Mouse (Mus musculus) midbrain, embryonic 10.5 days (tissue): Measurements from ENCODE around the gene Rrm1. TPM values are rescaled to one million over a fixed set of nuclear protein-coding genes. Genes with fewer than 3 reads are reported as not detected.
A peak's percentile ranks its signal among the peaks of the same experiment; 100 is the strongest.
"Not testable (repeated sequence)": the region's sequence is repeated elsewhere in the genome, so short reads cannot be mapped to it uniquely, and the experiment has no call there.

Experiments
- DNase-seq: peaks from one replicate; pipeline ENCODE4 v3.0.0-alpha.2; 2017; ENCODE audit warnings: low spot score
- H3K27ac ChIP-seq: fragments of 300-500 bp; sonication (generic); replicated peaks from 2 replicates; pipeline ENCODE4 v1.5.1; 2016; ENCODE audit warnings: mild to moderate bottlenecking
- H3K27me3 ChIP-seq: fragments of 300-500 bp; sonication (generic); 2 replicates; pipeline ENCODE4 v1.6.1; 2016; ENCODE audit warnings: low read depth, mild to moderate bottlenecking; ENCODE audit not compliant: poor library complexity, severe bottlenecking
- H3K36me3 ChIP-seq: fragments of 300-500 bp; sonication (generic); 2 replicates; pipeline ENCODE4 v1.6.1; 2016; ENCODE audit warnings: mild to moderate bottlenecking, moderate library complexity
- H3K4me1 ChIP-seq: fragments of 300-500 bp; sonication (generic); 2 replicates; pipeline ENCODE4 v1.6.1; 2016
- H3K4me3 ChIP-seq: fragments of 300-500 bp; sonication (generic); 2 replicates; pipeline ENCODE4 v1.5.1; 2016; ENCODE audit warnings: mild to moderate bottlenecking, moderate library complexity
- H3K9me3 ChIP-seq: fragments of 300-500 bp; sonication (generic); replicated peaks from 2 replicates; pipeline ENCODE4 v1.6.1; 2016; ENCODE audit warnings: mild to moderate bottlenecking
- WGBS: fragments of 180-500 bp; shearing (Covaris S2); methylation state at CpG from one replicate; pipeline ENCODE4 v1.1.7; 2016; 5-methylcytosine and 5-hydroxymethylcytosine counted together
- polyA plus RNA-seq: library from polyadenylated mRNA; unstranded; fragments of >200 nt; fragmentation: Nextera tagmentation; extraction: Ambion mirVana; gene quantifications from 2 replicates; pipeline ENCODE4 v1.2.1, GENCODE M21; 2016

The Rrm1 gene
- 274 TPM in 2 replicates for polyA plus RNA-seq

DNA sequence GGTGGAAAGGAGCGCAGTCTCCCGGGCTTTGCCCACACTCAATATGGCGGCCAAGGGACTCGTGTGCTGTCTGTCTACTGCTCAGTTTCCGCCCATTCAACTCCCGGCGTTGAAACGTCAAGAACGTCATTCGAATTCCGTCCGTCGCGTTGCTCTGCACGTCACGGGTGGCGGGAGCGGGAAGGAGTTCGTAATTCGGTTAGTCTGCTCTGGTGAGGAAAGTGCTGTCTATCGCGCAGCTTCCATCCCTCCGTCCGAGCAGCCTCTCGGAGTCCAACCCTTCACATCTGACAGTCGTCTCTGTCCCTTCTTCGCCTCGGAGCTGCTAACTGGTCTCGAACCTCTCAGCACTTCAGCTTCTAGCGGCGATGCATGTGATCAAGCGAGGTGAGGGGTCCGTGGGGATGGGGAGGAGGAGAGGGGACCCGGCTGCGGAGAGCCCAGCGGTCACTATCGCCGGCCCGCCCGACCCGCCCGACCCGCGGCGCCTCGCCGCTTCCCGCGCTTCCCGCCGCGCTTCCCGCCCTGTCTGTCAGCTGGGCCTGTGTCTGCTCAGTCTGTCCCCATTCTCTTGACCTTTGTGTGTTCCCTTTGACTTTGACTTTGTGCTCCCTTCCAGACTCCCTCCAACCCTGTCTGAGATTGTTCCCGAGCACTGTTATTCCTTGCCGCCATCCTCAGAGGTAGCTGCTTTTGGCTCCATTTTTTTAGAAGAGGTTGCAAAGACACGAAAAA is at the start of gene Rrm1:
TSS of gene Rrm1 (plus strand) at position 39 of the 735 bp plus-strand sequence.
- Histone ChIP-seq H3K36me3 (peaks cover 33% of the 10 kb centered on the region), H3K27ac (peak within 1 kb of the TSS; percentile 97), H3K27me3 (peaks cover 13% of the 10 kb centered on the region), H3K4me1 (peaks cover 21% of the 10 kb centered on the region), H3K9me3 (no peaks in the 10 kb centered on the region), H3K4me3 (peak within 1 kb of the TSS; percentile 89)
- WGBS: under 1% methylated on average over 46 of the region's 56 CpGs
- DNase-seq: peak; percentile 95

DNA sequence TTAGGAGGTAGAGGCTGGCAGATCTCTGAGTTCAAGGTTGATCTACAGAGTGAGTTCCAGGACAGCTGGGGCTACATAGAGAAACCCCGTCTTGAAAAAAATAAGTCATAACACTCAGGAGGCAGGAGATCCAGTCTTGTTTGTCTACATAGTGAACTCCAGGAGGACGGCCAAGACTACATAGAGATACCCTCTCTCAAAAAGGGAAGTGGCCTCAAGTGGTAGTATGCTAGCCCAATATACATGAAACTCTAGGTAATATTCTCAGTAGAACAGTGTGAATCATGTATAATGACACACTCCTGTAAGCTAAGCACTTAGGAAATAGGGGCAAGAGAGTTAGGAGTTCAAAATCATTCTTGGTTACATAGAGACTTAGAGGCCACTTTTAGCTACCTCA is 47.6 kb upstream of the Rrm1 start:
- Histone ChIP-seq H3K4me1 (no peaks in the 10 kb centered on the region), H3K4me3 (no peak overlapping the region), H3K27me3 (no peaks in the 10 kb centered on the region), H3K27ac (no peak overlapping the region), H3K36me3 (no peaks in the 10 kb centered on the region), H3K9me3 (no peaks in the 10 kb centered on the region)
- DNase-seq: no peak
- 85% methylated on average over 2 of the region's 2 CpGs for WGBS

DNA sequence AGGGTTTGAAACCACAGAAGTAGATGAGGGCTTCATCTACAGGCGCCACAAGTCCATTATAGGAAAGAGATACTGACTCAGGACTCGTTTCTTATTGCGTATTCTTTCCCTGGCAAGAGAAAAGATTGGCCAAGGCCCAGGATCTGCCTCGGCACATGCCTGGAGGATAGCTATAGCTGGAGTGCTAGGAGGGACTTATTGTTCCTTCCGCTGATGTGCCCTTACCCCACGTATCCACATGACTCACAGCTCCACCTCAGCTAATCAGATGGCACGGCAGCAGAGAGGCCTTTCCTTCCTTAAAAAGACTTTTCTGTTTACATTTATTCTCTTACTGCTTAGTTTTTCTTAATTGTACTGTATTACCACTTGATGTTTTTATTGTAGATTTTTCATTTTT is 45.6 kb upstream of the Rrm1 start:
- H3K36me3 ChIP-seq: no peaks in the 10 kb centered on the region
- no peak for DNase-seq
- H3K27ac ChIP-seq: no peak overlapping the region
- WGBS: 87% methylated on average over 7 of the region's 7 CpGs
- no peaks in the 10 kb centered on the region for H3K4me1 ChIP-seq
- H3K27me3 ChIP-seq: no peaks in the 10 kb centered on the region
- H3K4me3 ChIP-seq: no peak overlapping the region
- no peaks in the 10 kb centered on the region for H3K9me3 ChIP-seq

DNA sequence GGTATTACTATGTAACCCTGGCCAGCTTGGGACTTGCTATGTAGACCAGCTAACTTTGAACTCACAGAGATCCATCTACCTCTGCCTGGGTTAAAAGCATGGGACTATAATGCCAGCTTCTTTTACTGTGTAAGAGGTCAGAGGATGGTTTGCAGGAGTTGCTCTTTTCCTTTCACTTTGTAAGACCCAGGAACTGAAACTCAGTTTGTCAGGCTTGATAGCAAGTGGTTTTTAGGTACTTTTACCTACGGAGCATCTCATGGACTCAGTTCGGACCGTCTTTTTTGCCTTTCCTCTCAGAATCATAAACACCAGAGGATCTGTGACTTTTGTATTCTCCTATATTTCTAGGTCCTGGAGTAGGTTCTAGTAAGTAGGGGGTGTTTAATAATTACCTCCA is 45.2 kb upstream of the Rrm1 start:
- Histone ChIP-seq H3K36me3 (no peaks in the 10 kb centered on the region), H3K27me3 (no peaks in the 10 kb centered on the region), H3K4me1 (no peaks in the 10 kb centered on the region), H3K9me3 (no peaks in the 10 kb centered on the region), H3K27ac (no peak overlapping the region), H3K4me3 (no peak overlapping the region)
- 93% methylated on average over 3 of the region's 3 CpGs for WGBS
- DNase-seq: no peak

DNA sequence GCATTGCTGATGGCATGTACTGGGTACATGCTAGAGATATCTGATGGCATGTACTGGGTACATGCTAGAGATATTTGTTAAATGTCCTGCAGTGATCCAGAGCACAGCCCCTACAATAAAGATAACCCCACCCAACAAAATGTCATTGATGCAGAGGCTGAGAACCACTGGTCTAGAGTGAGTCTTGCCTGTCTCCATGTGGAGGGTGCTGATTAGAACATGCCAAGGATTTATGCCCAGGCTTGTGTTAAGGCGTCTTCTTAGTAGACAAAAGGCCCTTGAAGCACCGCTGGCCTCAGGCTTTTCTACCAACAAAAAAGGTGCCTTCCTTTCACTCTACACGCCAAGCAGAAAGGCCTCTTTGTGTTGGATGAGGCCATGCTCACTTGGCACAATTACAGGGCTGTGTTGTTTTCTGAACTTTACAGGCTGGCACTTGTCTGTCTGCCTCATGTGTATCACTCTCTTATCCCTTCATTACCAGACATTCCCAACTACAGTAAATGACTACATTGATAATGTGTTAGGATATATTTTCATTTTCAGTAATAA is 42.2 kb upstream of the Rrm1 start:
- WGBS: 57% methylated on average over 3 of the region's 3 CpGs

DNA sequence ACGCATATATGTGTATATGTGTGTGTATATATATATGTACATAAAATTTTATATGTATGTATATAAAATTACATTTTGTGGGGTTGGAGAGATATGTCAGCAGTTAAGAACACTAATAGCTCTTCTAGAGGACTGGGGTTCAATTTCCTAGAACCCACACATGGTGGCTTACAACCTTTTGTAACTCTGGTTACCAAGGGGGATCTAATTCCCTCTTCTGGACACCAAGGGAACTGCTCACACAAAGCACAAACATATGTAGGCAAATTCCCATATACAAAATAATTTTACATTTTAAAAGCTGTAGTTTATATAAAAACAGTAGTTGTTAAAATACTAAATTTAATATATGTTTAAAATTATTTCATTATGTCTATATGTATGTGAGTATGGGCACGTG is 37.4 kb upstream of the Rrm1 start:
- Histone ChIP-seq H3K4me1 (no peaks in the 10 kb centered on the region), H3K9me3 (no peaks in the 10 kb centered on the region), H3K36me3 (no peaks in the 10 kb centered on the region), H3K27me3 (no peaks in the 10 kb centered on the region), H3K4me3 (no peak overlapping the region), H3K27ac (no peak overlapping the region)
- no peak for DNase-seq
- WGBS: 94% methylated on average over 2 of the region's 2 CpGs

More for the DNA sequence above, 42.2 kb upstream of the Rrm1 start:
- Histone ChIP-seq H3K36me3 (no peaks in the 10 kb centered on the region), H3K27ac (no peak overlapping the region), H3K27me3 (no peaks in the 10 kb centered on the region), H3K4me3 (no peak overlapping the region), H3K4me1 (no peaks in the 10 kb centered on the region), H3K9me3 (no peaks in the 10 kb centered on the region)
- no peak for DNase-seq

DNA sequence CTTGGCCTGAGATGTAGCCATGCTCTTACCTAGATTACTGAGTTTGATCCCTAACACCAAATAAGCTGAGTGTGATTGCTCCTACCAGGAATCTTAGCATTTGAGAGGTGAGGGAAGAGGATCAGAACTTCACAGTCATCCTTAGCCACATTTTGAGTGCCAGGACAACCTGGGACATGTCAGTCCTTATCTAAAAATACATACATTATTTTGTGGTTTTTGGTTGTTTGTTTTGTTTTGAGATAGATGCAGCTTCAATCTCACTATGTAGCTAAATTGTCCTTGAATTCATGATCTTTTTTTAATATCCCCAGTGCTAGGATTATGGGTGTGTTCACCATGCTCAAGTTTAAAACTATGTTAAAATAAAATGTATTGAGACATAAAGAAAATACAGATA is 34.1 kb upstream of the Rrm1 start:
- no peaks in the 10 kb centered on the region for H3K4me1 ChIP-seq
- no peak overlapping the region for H3K4me3 ChIP-seq
- no peaks in the 10 kb centered on the region for H3K27me3 ChIP-seq
- H3K36me3 ChIP-seq: no peaks in the 10 kb centered on the region
- DNase-seq: no peak
- no peaks in the 10 kb centered on the region for H3K9me3 ChIP-seq
- H3K27ac ChIP-seq: no peak overlapping the region

DNA sequence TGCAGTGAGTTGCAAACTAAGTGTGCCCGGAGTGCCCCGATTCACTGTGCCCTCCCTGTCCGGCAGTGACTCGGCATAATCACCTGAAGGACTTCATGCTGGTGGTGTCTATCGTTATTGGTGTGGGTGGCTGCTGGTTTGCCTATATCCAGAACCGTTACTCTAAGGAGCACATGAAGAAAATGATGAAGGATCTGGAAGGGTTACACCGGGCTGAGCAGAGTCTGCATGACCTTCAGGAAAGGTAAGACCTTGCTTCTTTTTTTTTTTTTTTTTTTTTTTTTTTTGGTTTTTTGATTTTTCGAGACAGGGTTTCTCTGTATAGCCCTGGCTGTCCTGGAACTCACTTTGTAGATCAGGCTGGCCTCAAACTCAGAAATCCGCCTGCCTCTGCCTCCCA is 26.2 kb upstream of the Rrm1 start:
- H3K27me3 ChIP-seq, H3K9me3 ChIP-seq, H3K4me1 ChIP-seq, H3K4me3 ChIP-seq, H3K36me3 ChIP-seq, DNase-seq, H3K27ac ChIP-seq: not testable (repeated sequence)
- 94% methylated on average over 9 of the region's 9 CpGs for WGBS

DNA sequence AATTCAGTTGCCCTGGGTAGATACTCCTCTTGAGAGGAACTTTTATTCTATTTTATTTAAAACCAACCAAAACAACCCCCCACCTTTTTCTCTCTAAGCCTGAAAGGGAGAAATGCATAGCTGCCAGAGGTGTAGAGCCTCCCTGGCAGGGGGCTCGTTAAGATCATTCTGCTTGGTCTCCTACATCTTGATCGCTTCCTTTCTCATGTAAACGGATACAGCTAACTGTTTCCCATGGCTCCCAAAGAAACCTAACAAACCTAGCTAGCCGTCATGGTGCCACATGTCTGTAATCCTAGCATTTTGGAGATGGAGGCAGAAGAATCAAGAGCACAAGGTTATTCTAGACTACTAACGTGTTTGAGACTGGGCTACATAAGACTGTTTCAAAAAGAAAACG is 25.7 kb upstream of the Rrm1 start:
- DNase-seq: no peak
- no peaks in the 10 kb centered on the region for H3K9me3 ChIP-seq
- no peak overlapping the region for H3K27ac ChIP-seq
- peaks cover 10% of the 10 kb centered on the region; the same call in 1 of the 2 replicates for H3K4me1 ChIP-seq
- H3K27me3 ChIP-seq: no peaks in the 10 kb centered on the region
- WGBS: 44% methylated on average over 6 of the region's 6 CpGs
- H3K4me3 ChIP-seq: no peak overlapping the region
- no peaks in the 10 kb centered on the region for H3K36me3 ChIP-seq

DNA sequence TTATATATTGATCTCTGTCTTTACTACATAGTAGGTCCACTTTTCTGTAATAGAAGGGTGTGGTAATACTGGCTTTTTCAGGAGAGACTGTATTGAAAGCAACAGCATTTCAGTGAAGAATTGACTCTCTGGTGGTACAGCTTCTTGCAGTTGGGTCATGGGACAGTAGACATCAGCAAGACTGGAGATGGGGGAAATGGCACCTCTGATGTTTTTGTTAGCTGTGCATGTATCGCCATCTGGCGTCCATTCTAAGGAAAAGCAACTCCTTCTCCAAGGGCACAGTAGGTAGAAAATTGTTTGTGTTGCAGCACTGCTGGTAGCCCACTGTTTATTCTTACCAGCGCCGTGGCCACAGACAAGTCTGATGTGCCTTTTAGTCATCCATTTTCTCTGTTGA is 24.1 kb upstream of the Rrm1 start:
- WGBS: 14% methylated on average over 4 of the region's 4 CpGs
- Histone ChIP-seq H3K4me3 (no peak overlapping the region), H3K4me1 (peaks cover 10% of the 10 kb centered on the region; the same call in 1 of the 2 replicates), H3K9me3 (no peaks in the 10 kb centered on the region), H3K36me3 (no peaks in the 10 kb centered on the region), H3K27ac (no peak overlapping the region), H3K27me3 (no peaks in the 10 kb centered on the region)
- peak; percentile 45 for DNase-seq

DNA sequence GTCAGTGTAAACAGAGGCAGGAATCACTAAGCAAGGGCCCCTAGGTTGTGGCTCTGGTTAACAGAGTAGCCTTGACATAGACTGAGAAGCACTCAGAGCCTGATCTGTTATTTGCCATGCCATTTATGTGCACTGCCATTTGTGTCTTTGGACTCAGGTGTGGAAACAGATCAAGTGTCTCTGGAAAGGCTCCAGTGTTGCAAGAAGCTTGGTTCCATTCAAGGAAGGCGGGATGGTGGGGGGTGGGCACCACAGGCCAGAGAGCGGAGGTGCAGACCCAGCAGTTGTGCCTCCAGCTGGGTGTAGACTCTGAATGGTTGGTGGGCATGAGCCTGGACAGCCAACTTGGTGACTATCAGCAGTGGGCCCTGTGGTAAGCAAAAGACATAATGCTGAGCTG is 19.5 kb upstream of the Rrm1 start:
- no peak for DNase-seq
- Histone ChIP-seq H3K36me3 (no peaks in the 10 kb centered on the region), H3K4me1 (peaks cover 7% of the 10 kb centered on the region), H3K9me3 (no peaks in the 10 kb centered on the region), H3K4me3 (no peak overlapping the region), H3K27me3 (no peaks in the 10 kb centered on the region), H3K27ac (no peak overlapping the region)
- 87% methylated on average over 2 of the region's 2 CpGs for WGBS

DNA sequence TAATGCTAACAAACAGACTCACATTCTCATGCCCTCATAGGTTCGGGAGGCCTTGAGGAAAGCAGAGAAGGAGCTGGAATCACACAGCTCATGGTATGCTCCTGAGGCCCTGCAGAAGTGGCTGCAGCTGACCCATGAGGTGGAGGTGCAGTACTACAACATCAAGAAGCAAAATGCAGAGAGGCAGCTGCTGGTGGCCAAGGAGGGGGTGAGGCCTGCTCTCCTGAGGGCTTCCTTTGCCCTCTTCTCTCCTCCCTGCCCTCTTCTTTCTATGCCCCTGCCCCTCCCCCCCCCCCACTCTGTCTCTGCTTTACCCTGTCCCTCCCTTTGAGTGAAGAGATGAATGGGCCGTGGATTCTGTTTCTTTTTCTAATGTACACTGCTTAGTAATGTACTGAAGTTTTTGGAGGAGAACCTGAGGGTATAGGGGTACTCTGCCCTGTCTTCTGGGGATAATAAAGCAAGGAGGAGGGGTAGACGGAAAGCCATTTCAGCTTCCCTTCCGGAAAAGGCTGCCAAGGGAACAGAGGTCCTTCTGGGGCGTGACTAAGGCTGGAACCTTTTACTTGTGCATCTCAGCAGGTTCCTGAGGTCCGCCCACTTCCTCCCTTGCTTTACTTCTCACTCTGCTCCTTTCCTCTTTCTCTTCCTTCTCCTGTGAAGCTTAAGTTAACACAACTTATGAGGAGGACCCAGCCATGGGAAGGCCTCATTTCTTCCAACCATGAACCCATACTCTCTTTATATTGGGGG is 15.4 kb upstream of the Rrm1 start:
- H3K27ac ChIP-seq: no peak overlapping the region
- WGBS: 58% methylated on average over 6 of the region's 6 CpGs

DNA sequence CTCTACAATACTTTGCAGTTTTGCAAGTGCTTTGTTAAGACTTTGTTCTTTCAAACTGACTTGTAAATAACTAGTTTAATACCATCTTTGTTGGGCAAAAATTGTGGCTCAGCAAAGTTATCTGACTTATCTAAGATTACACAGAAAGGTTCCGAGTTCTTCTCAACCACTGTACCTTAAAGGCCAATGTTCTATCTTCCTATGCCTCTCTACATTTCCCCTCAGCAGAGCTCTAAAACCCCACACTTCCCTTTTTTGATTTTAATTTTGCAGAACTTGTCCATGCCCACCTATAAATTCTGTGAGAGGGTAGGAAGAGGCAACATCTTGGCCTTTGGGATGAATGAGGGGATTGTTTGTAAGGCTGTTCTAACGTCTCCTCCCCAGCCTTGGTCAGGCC is 7.2 kb upstream of the Rrm1 start:
- no peaks in the 10 kb centered on the region for H3K36me3 ChIP-seq
- peaks cover 5% of the 10 kb centered on the region; the same call in 1 of the 2 replicates for H3K27me3 ChIP-seq
- H3K4me3 ChIP-seq: no peak overlapping the region
- no peaks in the 10 kb centered on the region for H3K9me3 ChIP-seq
- 91% methylated on average over 2 of the region's 2 CpGs for WGBS
- DNase-seq: no peak
- no peak overlapping the region for H3K27ac ChIP-seq
- no peaks in the 10 kb centered on the region for H3K4me1 ChIP-seq

More for the DNA sequence above, 15.4 kb upstream of the Rrm1 start:
- Histone ChIP-seq H3K4me1 (peaks cover 4% of the 10 kb centered on the region; the same call in 1 of the 2 replicates), H3K4me3 (no peak overlapping the region), H3K27me3 (no peaks in the 10 kb centered on the region), H3K9me3 (no peaks in the 10 kb centered on the region), H3K36me3 (no peaks in the 10 kb centered on the region)
- DNase-seq: no peak
